ENCODE assay signal across 27 mouse cellular contexts in genomic region chr4:44668574-44668973, GRCm38 (mm10). TPM values are rescaled to one million over a fixed set of nuclear protein-coding genes. Genes with fewer than 3 reads are reported as not detected.
A peak's percentile ranks its signal among the peaks of the same experiment; 100 is the strongest.
DNase-seq lines count a peak whose midpoint lies in the region; ATAC-seq and TF ChIP-seq lines count a peak whose summit lies in the region.
"Had no signal": no experiment of that assay in that cellular context is flagged by ENCODE, and none has a peak within 500 bp of the region (broad histone marks: within the 10 kb centered on the region; RNA-seq: fewer than 3 reads in every experiment).

No protein-coding gene starts in this region.

- no peaks in the 10 kb centered on the region for H3K9me3 ChIP-seq in heart, embryonic 11.5 days (replicated peaks; ENCODE audit: control insufficient read depth, low read length)
- H3K9me3 ChIP-seq: embryonic facial prominence, embryonic 13.5 days; embryonic facial prominence, embryonic 15.5 days; forebrain, embryonic 12.5 days had no signal

- no peak for TF ChIP-seq CTCF in spleen, adult 2 months (IDR thresholded peaks at IDR 0.05; ENCODE audit: extremely low read depth, insufficient read depth, insufficient read length, insufficient replicate concordance)

- no peak for DNase-seq in spleen, adult 2 months (ENCODE audit: low read depth in 1 of 2, low spot score in 2 of 2)
- DNase-seq in spleen, adult 18-20 months: no peak
- DNase-seq in B cell, adult 2 months: peak; percentile 32 to 34
- peak; percentile 34 for DNase-seq in ES-CJ7 (ENCODE audit: low read depth, low spot score)
- peak; percentile 47 for DNase-seq in ZHBTc4 (ENCODE audit: low read depth, low spot score)
- DNase-seq: adrenal gland, postnatal 10 days; adrenal gland, postnatal 25 days; cerebellum, adult 11 months; cerebellum, adult 18-20 months; cerebellum, adult 8-10 months; cerebellum, adult 9-11 months; cerebellum, postnatal 14 days; cerebellum, postnatal 36 days; embryo, embryonic 11 days had no signal

- no peaks in the 10 kb centered on the region for H3K27me3 ChIP-seq in spleen, adult 2 months (ENCODE audit: control insufficient read depth, insufficient read depth, low read length)
- H3K27me3 ChIP-seq in heart, embryonic 11.5 days (ENCODE audit: control insufficient read depth, insufficient read depth, low read length): peaks cover 38% of the 10 kb centered on the region

- H3K36me3 ChIP-seq in spleen, adult 2 months (ENCODE audit: control insufficient read depth, insufficient read depth, low read length): peaks cover 17% of the 10 kb centered on the region
- H3K36me3 ChIP-seq in heart, embryonic 11.5 days (ENCODE audit: control insufficient read depth, insufficient read depth, low read length): no peaks in the 10 kb centered on the region
- H3K36me3 ChIP-seq: embryonic facial prominence, embryonic 13.5 days; embryonic facial prominence, embryonic 15.5 days; forebrain, embryonic 10.5 days; forebrain, embryonic 12.5 days had no signal

- no peak overlapping the region for H3K4me2 ChIP-seq in heart, embryonic 11.5 days
- H3K4me2 ChIP-seq: embryonic facial prominence, embryonic 13.5 days; embryonic facial prominence, embryonic 15.5 days; forebrain, embryonic 12.5 days had no signal

- peaks cover 43% of the 10 kb centered on the region for H3K4me1 ChIP-seq in spleen, adult 2 months (ENCODE audit: control insufficient read depth, insufficient read depth, insufficient read length)
- no peaks in the 10 kb centered on the region; the same call in 1 of the 2 replicates for H3K4me1 ChIP-seq in heart, embryonic 11.5 days (ENCODE audit: control insufficient read depth, insufficient read depth, low read length)

- no peak overlapping the region for H3K4me3 ChIP-seq in spleen, adult 2 months (ENCODE audit: extremely low read depth, insufficient read depth, insufficient read length)
- H3K4me3 ChIP-seq in heart, embryonic 11.5 days (ENCODE audit: low read depth, low read length): no peak overlapping the region
- H3K4me3 ChIP-seq: embryonic facial prominence, embryonic 13.5 days; embryonic facial prominence, embryonic 15.5 days; erythroblast, embryonic 14.5 days; forebrain, embryonic 10.5 days; forebrain, embryonic 12.5 days had no signal

- TF ChIP-seq POLR2A in spleen, adult 2 months (IDR thresholded peaks at IDR 0.05; ENCODE audit: low read depth, low read length): no peak

- no peak overlapping the region for H3K9ac ChIP-seq in heart, embryonic 11.5 days (ENCODE audit: low read depth, low read length)
- H3K9ac ChIP-seq: embryonic facial prominence, embryonic 13.5 days; embryonic facial prominence, embryonic 15.5 days; forebrain, embryonic 12.5 days had no signal

- ATAC-seq in megakaryocyte-erythroid progenitor cell, adult 5-6 weeks (replicated peaks; ENCODE audit: low FRiP score, low TSS enrichment, poor library complexity, severe bottlenecking): no peak
- ATAC-seq in heart, embryonic 11.5 days (replicated peaks; ENCODE audit: insufficient number of reproducible peaks, low FRiP score, low TSS enrichment): no peak
- ATAC-seq in granulocyte monocyte progenitor cell, adult 5-6 weeks (replicated peaks; ENCODE audit: poor library complexity, severe bottlenecking): no peak
- ATAC-seq: forebrain, embryonic 14.5 days; forebrain, embryonic 16.5 days had no signal

- 75% methylated on average over 6 of the region's 6 CpGs for WGBS in spleen, adult 2 months
- WGBS in heart, embryonic 11.5 days (ENCODE audit: insufficient replicate concordance): 66% methylated on average over 6 of the region's 6 CpGs

- H3K27ac ChIP-seq in spleen, adult 2 months (ENCODE audit: insufficient read depth, low read length): peak overlapping the region; percentile 93
- H3K27ac ChIP-seq in heart, embryonic 11.5 days (ENCODE audit: low read depth, low read length): no peak overlapping the region
- H3K27ac ChIP-seq: embryonic facial prominence, embryonic 13.5 days; embryonic facial prominence, embryonic 15.5 days; forebrain, embryonic 10.5 days; forebrain, embryonic 12.5 days had no signal

RNA-seq across cellular contexts. Expression of gene Pax5, which starts 41.7 kb away (rescaled TPM):
- 131 and 166 TPM in 2 replicates for polyA plus RNA-seq in spleen, adult 2 months (2012; rRNA removed)
- 3.4 and 15.7 TPM in 2 replicates for total RNA-seq in megakaryocyte-erythroid progenitor cell, adult 5-6 weeks (2014; fragmentation: Nextera tagmentation)
- total RNA-seq in megakaryocyte-erythroid progenitor cell, adult 5-6 weeks (2017): 0.04 and 0.33 TPM in 2 replicates
- polyA plus RNA-seq in heart, embryonic 11.5 days (2014; fragmentation: Nextera tagmentation; extraction: Ambion mirVana): not detected in 2 replicates
- total RNA-seq in granulocyte monocyte progenitor cell, adult 5-6 weeks (2014; fragmentation: Nextera tagmentation): not detected in 2 replicates
- total RNA-seq in granulocyte monocyte progenitor cell, adult 5-6 weeks (2017): not detected in 2 replicates
- total RNA-seq: common myeloid progenitor, adult 5-6 weeks; MEL had no signal
- polyA plus RNA-seq: C2C12; embryonic facial prominence, embryonic 13.5 days had no signal

Comparison
In these comparisons a context has a peak if more than half of its experiments do, and no peak if none do; other contexts are left out.
1. DNase-seq: peak in B cell, adult 2 months (2 of 2), ES-CJ7 (single experiment) and ZHBTc4 (single experiment); none in spleen, adult 2 months (0 of 2) and spleen, adult 18-20 months (0 of 2).